Mouse (Mus musculus): ENCODE data around the gene Acoxl. TPM values are rescaled to one million over a fixed set of nuclear protein-coding genes. Genes with fewer than 3 reads are reported as not detected.

The Acoxl gene
- polyA plus RNA-seq (2014; fragmentation: Nextera tagmentation; extraction: Ambion mirVana): 0.14 TPM in 1 of 2 replicates, not detected in the other

- ATAC-seq (ENCODE audit: low FRiP score): no peak
- Histone ChIP-seq H3K27me3 (ENCODE audit: control insufficient read depth, insufficient read depth, low read length) (peaks cover 6% of the 10 kb centered on the region), H3K4me3 (ENCODE audit: low read depth, low read length) (no peak within 1 kb of the TSS), H3K36me3 (ENCODE audit: control insufficient read depth, insufficient read depth, low read length) (no peaks in the 10 kb centered on the region), H3K27ac (ENCODE audit: low read depth, low read length) (no peak within 1 kb of the TSS), H3K4me2 (replicated peaks; ENCODE audit: low read depth, low read length) (no peak within 1 kb of the TSS), H3K9ac (ENCODE audit: low read depth, low read length) (no peak within 1 kb of the TSS), H3K4me1 (replicated peaks; ENCODE audit: control insufficient read depth, insufficient read depth, low read length) (no peaks in the 10 kb centered on the region), H3K9me3 (ENCODE audit: control insufficient read depth, low read length) (no peaks in the 10 kb centered on the region)
- DNase-seq (ENCODE audit: low spot score): no peak
- 73% methylated on average over 7 of the region's 7 CpGs for WGBS
Observed at GRCm38 (mm10) chr2:127838576-127838975, at the start of gene Acoxl. Gene Acoxl (plus strand): TSS chr2:127838876.

GRCm38 (mm10) chr2:127789138-127789537 is 49.5 kb upstream of the Acoxl start:
- Histone ChIP-seq H3K9ac (ENCODE audit: low read depth, low read length) (peak overlapping the region; percentile 49), H3K36me3 (ENCODE audit: control insufficient read depth, insufficient read depth, low read length) (no peaks in the 10 kb centered on the region), H3K9me3 (ENCODE audit: control insufficient read depth, low read length) (no peaks in the 10 kb centered on the region), H3K4me3 (ENCODE audit: low read depth, low read length) (peak overlapping the region; percentile 47), H3K27ac (ENCODE audit: low read depth, low read length) (no peak overlapping the region), H3K4me2 (replicated peaks; ENCODE audit: low read depth, low read length) (peak overlapping the region; percentile 42), H3K4me1 (replicated peaks; ENCODE audit: control insufficient read depth, insufficient read depth, low read length) (peaks cover 3% of the 10 kb centered on the region; the same call in 1 of the 2 replicates), H3K27me3 (ENCODE audit: control insufficient read depth, insufficient read depth, low read length) (no peaks in the 10 kb centered on the region)
- no peak for DNase-seq (ENCODE audit: low spot score)
- 6% methylated on average over 11 of the region's 11 CpGs for WGBS
- no peak for ATAC-seq (ENCODE audit: low FRiP score)

- WGBS: 22% methylated on average over 9 of the region's 9 CpGs
- Histone ChIP-seq H3K4me2 (replicated peaks; ENCODE audit: low read depth, low read length) (peak overlapping the region; percentile 42; the same call in 1 of the 2 replicates), H3K4me1 (replicated peaks; ENCODE audit: control insufficient read depth, insufficient read depth, low read length) (peaks cover 3% of the 10 kb centered on the region; the same call in 1 of the 2 replicates), H3K4me3 (ENCODE audit: low read depth, low read length) (no peak overlapping the region), H3K36me3 (ENCODE audit: control insufficient read depth, insufficient read depth, low read length) (no peaks in the 10 kb centered on the region), H3K9ac (ENCODE audit: low read depth, low read length) (no peak overlapping the region), H3K27ac (ENCODE audit: low read depth, low read length) (no peak overlapping the region), H3K9me3 (ENCODE audit: control insufficient read depth, low read length) (no peaks in the 10 kb centered on the region), H3K27me3 (ENCODE audit: control insufficient read depth, insufficient read depth, low read length) (no peaks in the 10 kb centered on the region)
- ATAC-seq (ENCODE audit: low FRiP score): no peak
- DNase-seq (ENCODE audit: low spot score): no peak
Observed at GRCm38 (mm10) chr2:127789651-127790270, 48.9 kb upstream of the Acoxl start.

DNA sequence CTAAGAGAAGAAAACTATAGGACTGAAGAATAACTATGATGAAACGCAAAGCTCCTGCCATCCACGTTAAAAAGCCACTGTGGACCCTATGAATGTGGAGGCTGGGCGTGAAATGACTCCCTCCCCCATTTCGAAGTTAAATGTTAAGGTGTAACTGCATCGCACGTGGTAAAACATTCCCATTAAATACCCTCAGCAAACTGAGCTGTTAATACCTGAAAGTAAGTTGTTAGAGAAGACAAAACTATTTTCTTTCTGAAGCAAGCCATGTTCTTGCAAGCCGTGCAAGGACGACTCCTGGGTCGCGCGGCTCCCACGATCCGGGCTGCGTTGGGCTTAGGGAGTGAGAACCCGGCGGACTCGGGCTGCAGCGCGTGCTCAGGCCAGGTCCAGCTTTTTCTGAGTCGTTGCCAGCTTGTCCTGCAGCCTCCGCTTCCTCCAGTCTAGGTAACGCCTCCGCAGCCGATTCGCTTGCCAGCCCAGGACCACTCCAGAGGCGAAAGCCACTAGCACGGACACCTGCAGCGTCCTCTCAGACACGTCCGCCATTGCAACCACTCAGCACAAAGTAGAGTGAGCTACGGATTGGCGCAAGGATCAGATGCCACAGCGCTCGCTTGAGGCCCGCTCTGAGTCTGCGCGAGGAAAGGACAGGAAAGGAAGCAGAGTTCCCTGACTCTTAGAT is 46.6 kb upstream of the Acoxl start, which contains the start of gene Mtln:
Gene Mtln (minus strand): TSS at position 570 of the 685 bp plus-strand sequence.
- Histone ChIP-seq H3K36me3 (ENCODE audit: control insufficient read depth, insufficient read depth, low read length) (no peaks in the 10 kb centered on the region), H3K9me3 (ENCODE audit: control insufficient read depth, low read length) (no peaks in the 10 kb centered on the region), H3K4me3 (ENCODE audit: low read depth, low read length) (peak within 1 kb of the TSS; percentile 78), H3K27ac (ENCODE audit: low read depth, low read length) (peak within 1 kb of the TSS; percentile 76), H3K4me1 (replicated peaks; ENCODE audit: control insufficient read depth, insufficient read depth, low read length) (peaks cover 3% of the 10 kb centered on the region; the same call in 1 of the 2 replicates), H3K9ac (ENCODE audit: low read depth, low read length) (peak within 1 kb of the TSS; percentile 79), H3K4me2 (replicated peaks; ENCODE audit: low read depth, low read length) (peak within 1 kb of the TSS; percentile 50), H3K27me3 (ENCODE audit: control insufficient read depth, insufficient read depth, low read length) (no peaks in the 10 kb centered on the region)
- 2% methylated on average over 37 of the region's 37 CpGs for WGBS
- DNase-seq (ENCODE audit: low spot score) (peak; percentile 87), ATAC-seq (ENCODE audit: low FRiP score) (peak; percentile 93)

- Histone ChIP-seq H3K4me2 (replicated peaks; ENCODE audit: low read depth, low read length) (peak within 1 kb of the TSS; percentile 60), H3K4me3 (ENCODE audit: low read depth, low read length) (peak within 1 kb of the TSS; percentile 70), H3K27me3 (ENCODE audit: control insufficient read depth, insufficient read depth, low read length) (no peaks in the 10 kb centered on the region), H3K27ac (ENCODE audit: low read depth, low read length) (no peak within 1 kb of the TSS), H3K36me3 (ENCODE audit: control insufficient read depth, insufficient read depth, low read length) (no peaks in the 10 kb centered on the region), H3K4me1 (replicated peaks; ENCODE audit: control insufficient read depth, insufficient read depth, low read length) (no peaks in the 10 kb centered on the region), H3K9ac (ENCODE audit: low read depth, low read length) (peak within 1 kb of the TSS; percentile 52), H3K9me3 (ENCODE audit: control insufficient read depth, low read length) (no peaks in the 10 kb centered on the region)
- ATAC-seq (ENCODE audit: low FRiP score): peak; percentile 97
- DNase-seq (ENCODE audit: low spot score): peak; percentile 96
- WGBS: under 1% methylated on average over 47 of the region's 56 CpGs
Observed at GRCm38 (mm10) chr2:127831401-127832102, 7.1 kb upstream of the Acoxl start, which contains the start of gene Bub1. Gene Bub1 (minus strand): TSS chr2:127831865.

- Histone ChIP-seq H3K9ac (ENCODE audit: low read depth, low read length) (no peak overlapping the region), H3K27me3 (ENCODE audit: control insufficient read depth, insufficient read depth, low read length) (no peaks in the 10 kb centered on the region), H3K27ac (ENCODE audit: low read depth, low read length) (no peak overlapping the region), H3K9me3 (ENCODE audit: control insufficient read depth, low read length) (no peaks in the 10 kb centered on the region), H3K4me3 (ENCODE audit: low read depth, low read length) (peak overlapping the region; percentile 70), H3K4me2 (replicated peaks; ENCODE audit: low read depth, low read length) (peak overlapping the region; percentile 60), H3K36me3 (ENCODE audit: control insufficient read depth, insufficient read depth, low read length) (no peaks in the 10 kb centered on the region), H3K4me1 (replicated peaks; ENCODE audit: control insufficient read depth, insufficient read depth, low read length) (no peaks in the 10 kb centered on the region)
- 44% methylated on average over 11 of the region's 11 CpGs for WGBS
- ATAC-seq (ENCODE audit: low FRiP score) (peak; percentile 45; the same call in 1 of the 2 replicates), DNase-seq (ENCODE audit: low spot score) (no peak)
Observed at GRCm38 (mm10) chr2:127832103-127832832, 6.4 kb upstream of the Acoxl start.

GRCm38 (mm10) chr2:127832833-127833190 is 5.9 kb upstream of the Acoxl start:
- Histone ChIP-seq H3K27ac (ENCODE audit: low read depth, low read length) (no peak overlapping the region), H3K4me3 (ENCODE audit: low read depth, low read length) (no peak overlapping the region), H3K4me1 (replicated peaks; ENCODE audit: control insufficient read depth, insufficient read depth, low read length) (no peaks in the 10 kb centered on the region), H3K9ac (ENCODE audit: low read depth, low read length) (no peak overlapping the region), H3K36me3 (ENCODE audit: control insufficient read depth, insufficient read depth, low read length) (no peaks in the 10 kb centered on the region), H3K9me3 (ENCODE audit: control insufficient read depth, low read length) (no peaks in the 10 kb centered on the region), H3K27me3 (ENCODE audit: control insufficient read depth, insufficient read depth, low read length) (no peaks in the 10 kb centered on the region), H3K4me2 (replicated peaks; ENCODE audit: low read depth, low read length) (no peak overlapping the region)
- 27% methylated on average over 2 of the region's 2 CpGs for WGBS
- ATAC-seq (ENCODE audit: low FRiP score): no peak
- peak; percentile 35 for DNase-seq (ENCODE audit: low spot score)

DNA sequence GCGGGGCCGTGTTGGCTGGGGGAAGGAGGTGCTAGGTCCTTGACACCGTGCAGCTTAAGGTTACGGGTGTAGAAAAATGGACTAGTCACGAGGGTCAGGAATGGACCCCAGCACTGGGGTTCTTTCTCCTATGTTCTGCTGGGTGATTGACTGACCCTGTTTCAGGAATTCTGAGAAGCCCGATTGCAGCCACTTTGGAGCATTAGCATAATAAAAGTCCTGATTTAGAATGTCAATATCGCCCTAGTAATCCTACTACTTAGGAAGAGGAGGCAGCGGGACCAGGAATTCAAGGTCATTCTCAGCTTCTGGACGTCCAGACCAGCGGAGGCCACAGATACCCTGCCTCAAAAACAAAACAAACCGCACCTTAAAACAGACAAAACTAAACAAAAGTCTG is 749 bp downstream of the Acoxl start:
- no peak overlapping the region for H3K4me2 ChIP-seq (replicated peaks; ENCODE audit: low read depth, low read length)
- no peaks in the 10 kb centered on the region for H3K4me1 ChIP-seq (replicated peaks; ENCODE audit: control insufficient read depth, insufficient read depth, low read length)
- ATAC-seq (ENCODE audit: low FRiP score): no peak
- H3K27me3 ChIP-seq (ENCODE audit: control insufficient read depth, insufficient read depth, low read length): peaks cover 6% of the 10 kb centered on the region
- H3K36me3 ChIP-seq (ENCODE audit: control insufficient read depth, insufficient read depth, low read length): no peaks in the 10 kb centered on the region
- no peak overlapping the region for H3K27ac ChIP-seq (ENCODE audit: low read depth, low read length)
- 15% methylated on average over 11 of the region's 11 CpGs for WGBS
- H3K4me3 ChIP-seq (ENCODE audit: low read depth, low read length): no peak overlapping the region
- H3K9me3 ChIP-seq (ENCODE audit: control insufficient read depth, low read length): no peaks in the 10 kb centered on the region
- no peak for DNase-seq (ENCODE audit: low spot score)
- no peak overlapping the region for H3K9ac ChIP-seq (ENCODE audit: low read depth, low read length)

All from hindbrain, embryonic 11.5 days (tissue).